Mouse (Mus musculus) gastrocnemius, postnatal 36 days (tissue): ENCODE measurements around the gene Ccnyl1. TPM values are rescaled to one million over a fixed set of nuclear protein-coding genes. Genes with fewer than 3 reads are reported as not detected.

ENCODE experiments used
- total RNA-seq, 2 experiments: library from RNA; stranded (reverse); gene quantifications; 2 replicates each; pipeline ENCODE4 v1.2.3; 2021

Gene Ccnyl1
- total RNA-seq, 2 experiments from 2014 or later, result 17.1 to 23.8 TPM

Other genes starting within 250 kb of the Ccnyl1 start
- gene Creb1, start 157.8 kb upstream of the Ccnyl1 start, total RNA-seq, result 10 to 100 TPM; 14.7 to 17.6 TPM
- gene Mettl21a, start 73.2 kb upstream of the Ccnyl1 start, total RNA-seq, result 1 to 10 TPM; 5.3 to 7.2 TPM
- gene Fzd5, start 47.3 kb downstream of the Ccnyl1 start, total RNA-seq, result 1 to 10 TPM; 1.5 to 1.9 TPM